Mouse (Mus musculus) induced T-regulatory cell, adult 2 months (primary cell): ENCODE data around the gene Ifi202b.
"Not testable (repeated sequence)": the region's sequence is repeated elsewhere in the genome, so short reads cannot be mapped to it uniquely, and the experiment has no call there.

Experiments used
- DNase-seq: peaks from one replicate; pipeline ENCODE4 v3.0.0-alpha.2; 2012; ENCODE audit warnings: low read depth

Gene Ifi202b

DNA sequence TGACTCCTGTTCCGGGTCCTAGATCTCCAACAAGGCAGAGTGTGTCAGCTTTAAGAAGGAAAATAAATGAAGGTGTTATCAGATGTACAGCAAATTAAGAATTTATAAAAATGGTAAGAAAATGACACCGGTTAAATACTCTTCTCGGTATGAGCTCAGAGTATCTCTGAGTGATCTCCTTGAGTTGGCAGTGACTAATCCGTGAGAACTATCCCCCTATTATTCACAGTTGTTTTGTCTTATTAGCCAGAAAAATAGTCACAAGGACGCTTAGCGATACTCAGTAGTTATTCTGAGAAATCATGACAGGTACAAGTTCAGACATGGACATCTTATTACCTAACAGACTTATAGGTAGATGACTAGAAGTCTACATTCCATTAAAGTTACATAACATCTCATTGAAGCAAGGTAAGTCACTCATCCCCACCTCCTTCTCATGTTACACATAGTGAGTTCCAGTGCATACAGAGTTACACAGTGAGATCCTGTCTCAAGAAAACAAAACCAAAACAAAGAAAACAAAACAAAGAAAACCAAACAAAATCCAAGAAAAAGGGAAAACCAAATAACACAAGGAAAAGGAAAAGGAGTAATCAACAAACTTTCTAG lies at the start of gene Ifi202b:
Gene Ifi202b, minus strand, starts transcription at position 51 of the 612 bp plus-strand sequence.
- not testable (repeated sequence) for DNase-seq

DNA sequence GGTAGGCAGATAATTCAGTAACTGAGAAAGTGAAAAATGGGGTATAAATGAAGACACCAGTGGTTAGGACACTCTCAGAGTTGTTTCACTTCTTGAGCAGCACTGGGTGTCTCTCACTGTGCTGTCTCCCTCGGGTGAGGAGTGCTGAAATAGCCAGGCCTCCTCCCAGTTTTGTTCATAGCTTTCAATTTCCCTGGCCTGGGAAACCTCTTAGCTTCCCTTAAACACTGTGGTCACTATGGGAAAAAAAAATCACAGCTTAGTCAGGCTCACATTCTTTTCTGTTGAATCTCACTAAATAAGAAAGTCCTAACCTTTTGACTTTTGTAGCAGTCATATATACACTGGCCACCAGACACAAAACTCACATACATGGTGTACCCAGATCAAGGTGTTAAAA lies 49.2 kb upstream of the Ifi202b start, which contains the start of gene Ifi205:
Gene Ifi205, minus strand, starts transcription at position 113 of the 400 bp plus-strand sequence.
- no peak for DNase-seq

DNA sequence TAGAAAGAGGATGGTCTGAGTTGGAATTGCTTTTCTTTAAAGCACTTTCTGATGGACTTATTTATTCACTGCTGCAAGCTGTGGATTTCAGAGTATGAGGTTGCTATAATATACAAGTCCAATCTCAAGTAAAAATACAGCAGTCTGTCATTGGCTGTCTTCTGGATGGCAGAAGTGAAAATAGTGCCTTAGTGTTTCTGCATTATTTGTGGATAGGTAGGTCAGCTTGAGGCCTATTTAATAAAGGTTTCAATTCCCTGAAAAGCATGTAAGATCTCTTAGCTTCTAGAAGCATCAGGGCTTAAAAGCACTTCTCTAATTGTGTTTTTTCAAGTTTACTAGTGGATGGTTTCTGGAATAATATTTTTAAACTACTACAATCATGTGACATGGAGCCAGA lies 24.5 kb upstream of the Ifi202b start:
- DNase-seq: not testable (repeated sequence)

DNA sequence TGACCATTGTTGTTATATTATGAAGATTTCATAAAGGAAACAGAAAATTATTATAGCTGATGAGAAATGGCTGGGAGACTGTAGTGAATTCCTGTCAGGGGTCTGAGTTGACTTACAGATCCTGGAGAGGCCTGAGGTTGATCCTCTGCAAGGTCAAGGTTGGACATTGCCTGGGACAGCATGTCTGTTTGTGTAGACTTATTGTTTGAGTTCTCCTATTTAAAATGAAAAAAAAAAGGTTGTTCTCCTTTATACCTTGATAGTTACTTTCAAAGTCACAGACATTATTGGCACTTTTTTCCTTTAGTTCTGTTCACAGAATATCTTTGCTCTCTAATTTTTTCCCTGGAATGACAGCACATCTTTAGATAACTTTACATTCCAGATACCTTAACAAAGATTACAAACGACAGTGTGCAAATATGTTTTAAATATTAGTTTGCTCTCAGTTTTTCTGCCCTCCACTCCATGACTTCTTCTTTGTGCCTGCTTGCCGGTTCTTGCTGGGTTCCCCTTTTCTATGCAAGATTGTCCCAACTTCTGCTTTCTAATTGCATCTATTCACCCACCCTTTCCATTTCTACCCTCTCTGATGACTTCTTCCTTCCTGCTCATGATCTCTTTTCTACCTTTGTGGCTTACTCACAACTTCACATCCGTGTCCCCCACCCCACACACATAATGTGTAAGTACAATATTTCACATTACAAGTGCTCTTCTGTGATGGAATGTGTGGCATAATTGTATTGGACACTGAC lies 22.0 kb upstream of the Ifi202b start:
- not testable (repeated sequence) for DNase-seq

DNA sequence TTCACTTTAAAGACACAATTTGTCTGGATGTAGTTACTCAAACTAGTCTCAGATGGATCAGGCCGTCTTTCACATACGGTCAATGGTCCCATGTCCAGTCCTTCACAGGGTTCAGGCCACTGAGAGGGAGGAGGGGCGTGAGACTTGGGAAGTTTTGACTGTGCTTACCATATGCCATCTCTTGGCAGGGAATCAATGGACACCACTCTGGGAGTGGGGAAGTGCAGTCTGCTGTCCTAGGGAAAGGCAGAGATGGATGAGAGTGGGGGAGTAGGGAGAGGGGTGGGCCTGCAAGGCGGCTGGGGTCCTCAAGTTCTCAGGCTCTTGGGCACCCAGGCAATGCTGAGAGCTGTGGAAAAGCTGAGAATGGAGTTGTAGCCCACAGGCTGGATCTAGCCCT lies 12.5 kb upstream of the Ifi202b start:
- no peak for DNase-seq

DNA sequence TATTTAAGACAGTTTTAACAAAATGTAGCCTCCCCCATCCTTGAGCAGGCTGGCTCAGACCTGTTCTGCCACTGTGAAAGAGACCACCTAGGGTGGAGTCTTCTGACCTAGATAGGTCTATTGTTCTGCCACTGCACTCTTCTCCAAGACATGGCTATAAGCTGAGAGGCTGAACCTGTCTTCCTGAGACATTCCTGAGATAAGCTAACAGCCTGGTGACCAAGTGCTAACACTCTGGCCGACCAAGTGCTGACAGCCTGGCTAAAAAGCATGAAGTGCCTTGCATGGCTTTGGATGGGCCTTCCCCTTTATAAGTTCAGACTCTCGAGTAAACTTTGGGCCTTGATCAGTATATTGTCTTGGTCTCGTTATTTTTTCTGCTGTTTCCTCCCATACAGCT lies 1.5 kb downstream of the Ifi202b start:
- DNase-seq: not testable (repeated sequence)

DNA sequence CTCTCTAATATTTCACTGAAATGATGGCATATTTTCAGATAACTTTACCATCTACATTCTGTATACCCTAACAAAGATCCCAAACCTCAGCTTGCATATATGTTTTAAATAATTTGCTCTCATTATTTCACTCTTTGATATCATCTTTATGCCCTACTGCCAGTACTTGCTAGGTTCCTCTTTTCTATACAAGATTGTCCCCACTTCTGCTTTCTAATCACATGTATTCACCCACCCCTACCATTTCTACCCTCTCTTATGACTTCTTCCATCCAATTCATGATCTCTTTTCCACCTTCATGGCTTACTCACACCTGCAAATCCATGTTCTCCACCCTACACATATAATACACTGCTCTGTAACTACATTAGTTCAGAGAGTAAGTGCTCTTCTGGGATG lies 4.9 kb downstream of the Ifi202b start:
- no peak for DNase-seq

DNA sequence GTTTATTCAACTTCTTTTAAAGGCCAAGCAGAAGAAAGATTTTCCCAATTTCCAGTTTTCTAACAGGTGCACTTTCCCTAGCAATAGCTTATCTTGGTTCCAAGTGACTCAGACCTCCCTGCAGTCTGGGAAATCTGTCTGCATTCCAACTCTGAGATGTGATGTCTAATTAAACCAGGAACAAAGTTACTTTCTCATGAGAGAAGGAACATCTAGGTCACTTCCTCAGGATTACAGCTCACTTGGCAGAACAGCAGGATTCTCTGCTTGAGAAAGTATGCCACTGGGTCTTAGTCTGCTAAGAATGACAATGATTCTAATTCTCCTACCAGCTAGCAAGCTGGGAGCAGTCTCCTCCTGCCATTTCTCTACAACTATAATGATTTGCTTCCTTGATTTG lies 9.4 kb downstream of the Ifi202b start:
- DNase-seq: no peak

DNA sequence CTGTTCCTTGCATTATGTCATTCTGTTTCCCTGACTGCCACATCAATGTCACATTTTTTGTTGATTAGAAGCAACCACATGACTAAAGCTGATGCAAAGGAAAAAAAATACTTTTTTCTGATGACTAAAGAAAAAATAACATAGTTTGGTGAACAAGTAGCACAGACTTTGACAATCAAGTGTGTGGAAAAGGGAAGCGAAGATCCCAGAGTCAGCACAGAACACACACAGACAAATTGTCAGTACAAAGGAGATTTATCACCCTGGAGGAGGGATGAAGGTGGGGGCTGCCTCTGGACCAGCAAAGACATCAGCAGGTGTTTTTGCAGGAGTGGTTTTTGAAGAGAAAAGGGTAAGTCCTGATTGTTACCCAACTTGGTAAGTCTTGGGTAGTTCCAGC lies 21.1 kb downstream of the Ifi202b start:
- not testable (repeated sequence) for DNase-seq

DNA sequence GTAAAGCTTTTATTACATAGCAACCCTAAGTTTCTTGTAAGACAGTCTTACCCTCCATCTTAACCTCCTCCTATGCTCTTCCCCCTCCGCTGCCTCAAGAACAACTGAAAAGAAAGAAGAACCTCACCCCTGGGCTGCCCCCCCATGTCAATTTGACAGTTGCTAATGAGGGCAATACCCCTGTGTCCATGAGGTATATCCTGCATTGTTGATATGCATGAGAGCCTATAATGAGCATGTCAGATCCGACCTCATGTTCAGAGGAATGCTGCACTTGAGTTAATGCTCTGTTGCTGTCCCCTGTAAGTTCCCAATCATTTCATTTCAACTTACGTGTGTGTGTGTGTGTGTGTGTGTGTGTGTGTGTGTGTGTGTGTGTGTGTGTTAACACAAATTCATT lies 22.5 kb downstream of the Ifi202b start:
- not testable (repeated sequence) for DNase-seq

DNA sequence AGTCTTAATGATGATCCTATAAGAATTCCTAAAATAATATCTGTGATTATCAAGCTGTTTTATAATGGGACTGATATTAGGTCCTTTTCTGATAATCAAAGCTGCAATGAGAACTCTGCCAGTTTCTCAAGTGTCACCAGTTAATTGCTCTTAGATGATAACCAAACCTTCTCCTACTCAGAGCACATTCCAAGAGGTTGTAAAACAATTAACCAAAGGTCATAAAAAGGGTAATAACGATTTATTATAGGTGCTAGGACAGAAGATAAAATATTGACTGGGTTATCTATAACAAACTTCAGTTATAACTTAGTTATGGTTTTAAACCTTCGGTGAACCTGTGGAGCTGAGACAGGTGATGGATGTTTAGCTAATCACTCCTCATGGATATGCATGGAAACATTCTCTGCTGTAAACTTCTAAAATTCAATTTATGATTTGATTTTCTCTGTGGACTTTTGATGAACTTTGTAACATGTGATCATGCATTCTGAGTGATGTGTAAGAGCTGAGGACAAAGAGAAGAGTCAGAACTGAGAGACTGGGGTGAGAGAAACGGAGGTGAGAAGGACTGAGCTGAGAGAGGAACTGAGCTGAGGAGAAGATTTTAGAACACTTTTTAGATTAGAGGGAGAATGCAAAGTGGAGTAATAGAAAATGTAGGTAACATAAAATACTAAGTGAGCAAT lies 26.6 kb downstream of the Ifi202b start:
- not testable (repeated sequence) for DNase-seq

DNA sequence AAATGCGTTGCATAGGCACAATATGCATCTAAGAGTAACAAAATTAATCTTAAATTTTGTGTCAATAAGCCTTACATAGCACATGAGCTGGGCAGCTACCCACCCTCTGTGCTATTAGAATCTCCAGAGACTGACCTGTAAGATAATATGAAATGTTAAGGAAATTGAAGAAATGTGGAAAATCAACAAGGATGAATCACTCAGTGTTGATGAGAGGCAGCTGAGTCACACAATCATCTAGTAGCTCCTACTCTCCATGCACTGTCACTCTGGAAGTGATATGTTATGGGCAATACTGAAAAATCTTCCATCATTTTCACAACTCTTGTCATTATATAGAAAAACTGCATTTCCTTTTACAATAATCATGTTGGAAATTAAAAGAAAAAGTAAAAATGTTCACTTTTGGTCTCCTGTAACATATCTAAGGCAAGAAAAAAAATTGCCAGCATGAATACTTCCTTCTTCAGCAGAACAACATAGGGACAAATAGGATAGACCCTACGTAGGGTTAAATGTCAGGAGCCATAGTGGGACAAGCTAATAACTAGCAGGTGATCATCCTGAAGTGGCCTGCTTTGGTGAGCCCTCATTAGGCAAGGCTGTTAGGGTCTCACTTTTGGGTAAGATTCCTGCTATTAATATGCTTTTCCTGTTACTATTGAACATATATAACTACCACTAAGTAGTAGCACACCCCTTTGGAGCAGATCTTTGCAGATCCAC lies 27.3 kb downstream of the Ifi202b start:
- DNase-seq: no peak

DNA sequence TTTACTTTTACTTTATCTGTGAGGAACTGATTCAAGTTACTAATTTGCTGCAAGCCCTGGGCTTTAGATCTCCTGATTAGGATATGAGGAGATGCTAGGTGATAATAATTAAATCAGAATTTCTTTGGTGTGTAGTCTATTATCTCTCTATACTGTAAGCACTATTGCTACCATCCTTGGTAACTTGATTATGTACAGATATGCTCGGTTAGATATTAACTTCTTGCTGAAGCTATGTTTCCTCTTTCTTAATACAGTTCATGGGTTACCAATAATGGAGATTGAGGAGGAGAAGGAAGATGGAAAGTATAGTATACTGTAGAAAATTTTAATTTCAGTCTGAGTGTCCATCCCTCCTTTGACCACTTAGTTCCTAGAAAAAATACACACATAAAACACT lies 29.0 kb downstream of the Ifi202b start:
- DNase-seq: no peak

DNA sequence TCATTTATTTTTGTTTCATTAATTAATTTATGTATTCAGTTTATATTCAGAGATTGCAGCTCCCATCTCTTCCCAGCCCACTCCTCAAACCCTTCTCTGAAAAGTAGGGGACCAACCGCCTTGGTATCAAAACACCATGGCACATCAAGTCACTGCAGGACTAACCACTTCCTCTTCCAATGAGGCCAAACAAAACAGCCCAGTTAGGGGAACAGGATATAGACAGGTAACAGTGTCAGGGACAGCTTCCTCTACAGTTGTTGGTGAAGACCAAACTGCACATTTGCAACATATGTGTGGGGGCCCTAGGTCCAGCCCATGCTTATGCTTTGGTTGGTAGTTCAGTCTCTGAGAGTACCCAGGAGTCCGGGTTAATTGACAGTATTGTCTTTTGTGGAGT lies 33.5 kb downstream of the Ifi202b start:
- DNase-seq: peak; percentile 35

DNA sequence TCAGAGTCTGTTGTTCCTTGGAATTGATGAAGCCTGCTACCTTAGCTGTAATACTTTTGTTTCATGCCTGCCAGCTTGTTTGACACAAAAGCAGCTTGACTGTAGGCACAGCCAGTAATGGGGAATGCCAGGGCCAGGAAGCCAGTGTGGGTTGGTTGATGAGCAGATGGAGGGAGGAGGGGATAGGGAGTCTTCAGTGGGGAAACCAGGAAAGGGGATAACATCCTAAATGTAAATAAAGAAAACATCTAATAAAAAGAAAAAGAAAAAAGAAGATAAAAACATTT lies 39.8 kb downstream of the Ifi202b start:
- peak; percentile 64 for DNase-seq

DNA sequence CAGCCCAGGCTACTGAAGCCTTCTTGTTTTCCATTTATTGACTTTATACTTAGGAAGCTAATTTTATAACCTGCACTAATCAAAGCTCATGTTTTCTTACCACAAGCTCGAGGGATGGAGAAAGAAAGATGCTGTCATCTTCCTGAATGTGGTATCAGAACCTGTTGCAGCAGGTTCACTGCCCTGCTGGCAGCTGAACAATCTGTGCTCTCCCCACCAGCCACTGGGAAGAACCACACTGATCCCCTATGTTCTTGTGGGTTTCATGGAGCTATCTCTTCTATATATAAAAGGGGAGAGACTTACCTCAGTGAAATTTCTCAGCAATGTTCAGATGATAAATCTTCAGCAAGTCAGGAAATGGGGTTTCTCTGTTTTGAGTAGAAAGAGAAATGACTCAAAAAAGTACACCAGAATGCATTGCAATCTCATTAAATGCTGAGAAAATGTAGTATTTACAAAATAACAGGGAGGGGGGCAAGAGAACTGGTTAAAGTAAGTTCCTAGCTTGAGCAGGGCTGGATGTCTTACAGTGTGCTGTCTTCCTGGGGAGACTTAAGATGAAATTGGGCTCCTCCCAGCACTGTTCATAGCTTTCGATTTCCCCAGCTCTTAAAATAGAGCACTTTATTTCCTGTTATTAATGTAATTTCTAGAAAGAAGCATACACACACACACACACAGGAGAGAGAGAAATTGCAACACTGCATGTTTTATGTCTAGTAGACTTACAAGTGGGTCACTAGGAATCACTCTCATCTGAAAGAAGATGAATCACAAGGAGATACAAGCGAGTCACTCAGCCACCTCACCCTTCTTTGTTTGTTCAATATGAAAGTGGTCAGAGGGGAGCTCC lies 40.4 kb downstream of the Ifi202b start, which contains the start of the genes Mndal and Ifi203:
Gene Mndal, minus strand, starts transcription at position 568 of the 856 bp plus-strand sequence.
Gene Ifi203, minus strand, starts transcription at position 749 of the 856 bp plus-strand sequence.
- DNase-seq: peak; percentile 46

DNA sequence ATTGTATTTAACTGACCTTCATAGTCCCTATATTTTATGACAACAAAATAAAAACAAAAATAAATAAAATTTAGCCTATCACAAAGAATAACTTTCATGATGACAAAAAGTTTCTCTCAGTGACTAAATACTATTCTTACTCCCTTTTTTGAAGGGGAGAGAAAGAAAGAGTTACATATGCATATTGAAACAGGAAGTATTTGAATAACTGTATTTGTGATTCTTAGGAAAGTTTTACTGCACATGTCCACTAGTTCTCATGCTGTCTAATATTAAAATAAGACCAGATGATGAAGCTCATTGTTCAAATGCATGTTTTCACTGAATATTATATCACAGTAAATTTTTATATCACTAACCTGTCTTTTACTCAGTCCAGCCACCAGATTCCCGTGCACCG lies 41.0 kb downstream of the Ifi202b start:
- DNase-seq: not testable (repeated sequence)

DNA sequence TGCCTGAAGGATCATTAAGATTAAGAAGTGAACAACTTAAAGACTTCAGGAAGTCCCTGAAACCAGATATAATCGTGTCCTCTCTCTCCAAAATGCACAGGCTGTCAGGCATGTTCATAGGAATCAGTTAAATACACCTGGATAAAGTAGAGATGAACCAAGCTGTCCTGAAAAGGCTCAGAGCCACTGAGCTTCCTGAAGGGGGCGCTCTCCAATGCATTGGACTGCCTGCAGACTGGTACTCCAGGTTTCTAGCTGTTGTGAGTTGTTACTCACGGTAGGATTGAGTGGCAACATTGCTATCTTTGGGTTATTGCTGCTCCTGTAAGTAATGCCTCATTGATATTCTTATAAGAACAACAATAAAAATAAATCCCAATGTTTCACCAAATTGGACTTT lies 63.3 kb downstream of the Ifi202b start:
- DNase-seq: not testable (repeated sequence)

DNA sequence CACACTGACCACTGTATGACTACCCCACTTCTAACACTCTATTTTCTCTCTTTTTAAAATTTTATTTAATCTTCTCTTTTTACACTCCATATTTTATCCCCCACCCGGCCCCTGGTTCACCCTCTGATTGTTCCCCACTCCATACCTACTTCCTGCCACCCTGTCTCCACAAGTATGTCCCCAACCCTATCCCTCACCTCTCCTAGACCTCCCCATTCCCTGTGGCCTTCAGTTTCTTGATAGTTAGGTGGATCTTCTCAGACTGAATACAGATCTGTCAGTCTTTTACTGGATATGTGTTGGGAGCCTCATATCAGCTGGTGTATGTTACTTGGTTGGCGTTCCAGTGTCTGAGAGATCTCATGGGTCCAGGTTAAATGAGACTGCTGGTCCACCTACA lies 68.0 kb downstream of the Ifi202b start:
- no peak for DNase-seq

DNA sequence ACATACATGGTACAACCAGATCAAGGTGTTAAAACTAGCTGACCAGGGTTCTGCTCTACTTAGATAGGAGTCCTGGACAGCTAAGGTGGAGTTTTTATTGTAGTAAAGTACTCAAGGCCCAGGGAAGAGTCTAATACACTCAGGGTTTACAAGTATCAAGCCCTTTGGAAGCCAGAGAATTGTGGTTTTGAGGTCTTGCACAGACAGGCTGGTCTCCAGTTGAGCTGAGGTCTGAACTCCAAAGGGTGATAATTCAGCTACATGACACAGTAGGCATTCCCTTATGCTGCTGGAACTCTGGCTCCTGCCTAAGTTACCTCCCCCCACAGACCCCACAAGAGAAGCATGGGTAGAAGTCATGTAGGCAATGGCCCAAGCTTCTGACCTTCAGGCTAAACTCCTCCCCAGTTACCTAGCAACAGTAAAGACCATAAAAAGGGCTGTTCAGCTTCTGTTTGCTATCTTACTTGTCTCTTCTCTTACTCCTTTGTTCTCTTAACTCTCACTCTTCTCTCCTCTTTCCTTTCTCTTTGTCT lies 69.2 kb downstream of the Ifi202b start:
- not testable (repeated sequence) for DNase-seq
